Mouse (Mus musculus) mouse embryonic stem cell (cell line): Measurements from ENCODE around the gene Afp.

ENCODE experiments used
- in situ Hi-C, 2 experiments: fragments of 300-500 bp; cut with MboI; formaldehyde crosslinking; loops; 1 replicate in 1 of 2; 3 replicates in 1 of 2; pipeline ENCODE4 v1.14.3; 2019 to 2020; ENCODE audit warnings: low sequenced_read_pairs in 2 of 2, low pct_unique_long_range_greater_than_20kb in 1 of 2, mixed read lengths in 1 of 2; ENCODE audit not compliant: unreplicated experiment in 1 of 2

The Afp gene

DNA sequence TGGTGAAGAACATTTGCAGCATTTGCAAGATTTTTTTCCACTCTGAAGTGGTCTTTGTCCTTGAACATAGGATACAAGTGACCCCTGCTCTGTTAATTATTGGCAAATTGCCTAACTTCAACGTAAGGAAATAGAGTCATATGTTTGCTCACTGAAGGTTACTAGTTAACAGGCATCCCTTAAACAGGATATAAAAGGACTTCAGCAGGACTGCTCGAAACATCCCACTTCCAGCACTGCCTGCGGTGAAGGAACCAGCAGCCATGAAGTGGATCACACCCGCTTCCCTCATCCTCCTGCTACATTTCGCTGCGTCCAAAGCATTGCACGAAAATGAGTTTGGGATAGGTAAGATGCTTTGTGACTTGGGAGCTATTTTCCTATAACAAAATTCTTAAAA is at the start of gene Afp:
Gene Afp, plus strand, starts transcription at position 220 of the 400 bp plus-strand sequence.
- in situ Hi-C loops: no loop called here

DNA sequence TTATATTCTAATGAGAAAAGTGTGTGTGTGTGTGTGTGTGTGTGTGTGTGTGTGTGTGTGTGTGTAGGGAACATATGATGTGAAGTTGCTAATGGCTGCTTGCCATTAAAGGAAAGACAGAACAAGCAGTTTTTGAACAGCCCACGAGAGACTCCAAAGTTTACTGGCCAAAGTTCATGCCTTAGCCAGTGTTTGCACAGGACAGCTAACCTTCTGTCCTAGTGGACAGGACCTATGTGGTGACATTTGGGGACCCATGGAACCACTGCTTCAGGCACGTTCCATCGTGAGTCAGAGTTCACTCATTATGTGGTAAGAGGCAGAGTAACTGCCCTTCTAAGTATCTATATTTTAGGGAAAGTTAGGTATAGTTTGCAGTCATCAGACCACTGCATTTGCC is 43.0 kb upstream of the Afp start:
- in situ Hi-C loops: no loop called here

DNA sequence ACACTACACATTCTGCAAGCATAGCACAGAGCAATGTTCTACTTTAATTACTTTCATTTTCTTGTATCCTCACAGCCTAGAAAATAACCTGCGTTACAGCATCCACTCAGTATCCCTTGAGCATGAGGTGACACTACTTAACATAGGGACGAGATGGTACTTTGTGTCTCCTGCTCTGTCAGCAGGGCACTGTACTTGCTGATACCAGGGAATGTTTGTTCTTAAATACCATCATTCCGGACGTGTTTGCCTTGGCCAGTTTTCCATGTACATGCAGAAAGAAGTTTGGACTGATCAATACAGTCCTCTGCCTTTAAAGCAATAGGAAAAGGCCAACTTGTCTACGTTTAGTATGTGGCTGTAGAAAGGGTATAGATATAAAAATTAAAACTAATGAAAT is 40.6 kb upstream of the Afp start:
- in situ Hi-C loops: no loop called here

GRCm38 (mm10) chr5:90452711-90453110 is 37.8 kb upstream of the Afp start:
- in situ Hi-C loops: no loop called here

GRCm38 (mm10) chr5:90457241-90457640 is 33.3 kb upstream of the Afp start:
- in situ Hi-C loops: no loop called here

- in situ Hi-C loops: no loop called here
Measured at GRCm38 (mm10) chr5:90458727-90459126, 31.8 kb upstream of the Afp start.

GRCm38 (mm10) chr5:90460619-90461018 is 29.9 kb upstream of the Afp start, which contains the start of gene Alb:
Gene Alb, plus strand, starts transcription at chr5:90460897.
- in situ Hi-C loops: no loop called here

- in situ Hi-C loops: no loop called here
Measured at GRCm38 (mm10) chr5:90466806-90467205, 23.7 kb upstream of the Afp start.

DNA sequence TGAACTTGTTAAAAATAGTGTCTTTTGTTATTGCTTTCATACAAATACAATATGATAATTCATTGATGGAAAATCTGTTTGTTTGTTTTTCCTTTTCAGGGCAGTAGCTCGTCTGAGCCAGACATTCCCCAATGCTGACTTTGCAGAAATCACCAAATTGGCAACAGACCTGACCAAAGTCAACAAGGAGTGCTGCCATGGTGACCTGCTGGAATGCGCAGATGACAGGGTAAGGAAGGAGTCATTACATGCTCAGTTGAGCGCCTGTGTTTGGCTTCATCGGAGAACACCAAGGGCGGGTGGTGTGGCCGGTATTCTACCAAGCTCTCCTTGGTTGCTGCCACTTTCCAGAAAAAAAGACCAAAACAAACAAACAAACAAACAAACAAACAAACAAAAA is 23.3 kb upstream of the Afp start:
- in situ Hi-C loops: no loop called here

GRCm38 (mm10) chr5:90470836-90471235 is 19.7 kb upstream of the Afp start:
- in situ Hi-C loops: no loop called here

DNA sequence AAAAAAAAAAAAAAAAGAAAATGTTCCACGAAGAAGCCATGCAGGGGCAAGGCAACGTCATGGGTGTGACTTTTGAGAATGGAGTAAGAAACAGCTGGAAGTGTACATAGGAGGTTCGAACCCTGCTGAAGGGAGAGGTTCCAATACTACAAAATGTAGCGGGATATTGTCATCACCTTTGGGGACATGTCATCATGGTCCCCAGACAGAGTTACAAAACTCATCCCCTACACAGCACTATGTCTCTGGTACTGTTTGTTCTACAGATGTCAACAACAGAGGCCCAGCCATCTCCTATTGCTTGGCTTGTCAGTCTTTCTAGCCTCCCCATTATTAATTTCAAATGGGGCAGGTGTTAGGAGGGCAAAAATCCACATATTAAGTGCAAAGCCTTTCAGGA is 16.6 kb upstream of the Afp start:
- in situ Hi-C loops: no loop called here

DNA sequence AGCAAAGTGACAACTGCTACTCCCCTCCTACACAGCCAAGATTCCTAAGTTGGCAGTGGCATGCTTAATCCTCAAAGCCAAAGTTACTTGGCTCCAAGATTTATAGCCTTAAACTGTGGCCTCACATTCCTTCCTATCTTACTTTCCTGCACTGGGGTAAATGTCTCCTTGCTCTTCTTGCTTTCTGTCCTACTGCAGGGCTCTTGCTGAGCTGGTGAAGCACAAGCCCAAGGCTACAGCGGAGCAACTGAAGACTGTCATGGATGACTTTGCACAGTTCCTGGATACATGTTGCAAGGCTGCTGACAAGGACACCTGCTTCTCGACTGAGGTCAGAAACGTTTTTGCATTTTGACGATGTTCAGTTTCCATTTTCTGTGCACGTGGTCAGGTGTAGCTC is 16.2 kb upstream of the Afp start:
- in situ Hi-C loops: no loop called here

GRCm38 (mm10) chr5:90476741-90477140 is 13.8 kb upstream of the Afp start:
- in situ Hi-C loops: no loop called here

DNA sequence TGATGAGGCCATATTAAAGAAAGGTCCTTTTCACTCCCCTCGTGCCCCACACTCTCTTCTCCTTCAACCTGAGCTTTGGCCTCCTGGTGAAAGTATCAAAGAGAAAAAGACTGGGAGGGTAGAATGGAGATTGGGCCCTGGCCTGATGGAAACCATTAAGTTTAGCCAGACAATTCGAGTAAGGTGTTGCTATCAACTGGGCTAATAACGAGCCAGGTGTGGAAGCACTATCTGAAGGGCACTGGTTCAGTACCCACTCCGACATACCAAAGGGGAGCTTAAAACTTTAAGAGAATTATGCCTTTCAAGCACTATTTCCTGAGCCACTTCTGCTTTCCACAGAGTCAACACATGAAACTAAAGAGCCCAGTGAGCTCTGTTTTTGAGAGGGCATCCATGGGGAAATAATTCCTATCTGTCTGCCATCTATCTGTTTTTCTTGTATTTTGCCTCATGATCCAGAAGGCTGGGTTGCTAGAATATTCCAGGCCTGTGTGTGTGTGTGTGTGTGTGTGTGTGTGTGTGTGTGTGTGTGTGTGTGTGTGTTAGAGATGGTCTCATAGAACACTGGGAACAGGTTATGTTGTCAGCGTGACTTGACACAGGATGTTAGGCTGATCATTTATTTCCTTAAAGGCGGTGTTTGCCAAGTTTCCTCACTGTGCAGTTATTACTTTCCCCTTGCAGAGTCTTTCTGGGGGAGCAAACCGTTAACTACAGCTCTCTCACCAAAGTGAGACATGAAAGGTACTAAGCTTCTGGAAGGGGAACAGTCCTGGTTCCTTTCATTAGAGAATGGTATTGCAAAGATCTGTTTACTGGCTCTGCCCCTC is 13.0 kb upstream of the Afp start:
- in situ Hi-C loops: no loop called here

GRCm38 (mm10) chr5:90478886-90479285 is 11.7 kb upstream of the Afp start:
- in situ Hi-C loops: no loop called here

- in situ Hi-C loops: no loop called here
Measured at GRCm38 (mm10) chr5:90485597-90485996, 4.9 kb upstream of the Afp start.

- in situ Hi-C loops: no loop called here
Measured at GRCm38 (mm10) chr5:90488323-90488722, 2.2 kb upstream of the Afp start.

GRCm38 (mm10) chr5:90492440-90492839 is 1.9 kb downstream of the Afp start:
- in situ Hi-C loops: no loop called here

DNA sequence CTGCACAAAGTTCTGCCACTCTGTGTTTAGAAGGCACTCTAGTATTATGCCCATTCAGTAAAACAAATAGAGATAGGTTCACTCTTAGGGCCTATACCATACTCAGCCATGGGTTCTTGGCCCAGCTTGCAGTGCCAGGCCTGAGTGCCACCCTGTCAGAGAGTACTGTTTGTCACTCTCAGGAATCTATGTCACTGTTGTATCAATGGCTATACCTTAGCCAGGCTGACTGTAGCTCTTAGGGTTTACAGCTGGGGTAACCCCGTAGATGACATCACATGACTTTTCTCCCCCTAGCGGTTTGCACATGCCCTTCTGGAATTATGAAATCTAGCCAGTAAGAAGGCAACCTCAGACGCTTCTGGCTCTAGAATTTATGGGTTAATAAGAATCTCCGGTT is 3.8 kb downstream of the Afp start:
- in situ Hi-C loops: no loop called here

DNA sequence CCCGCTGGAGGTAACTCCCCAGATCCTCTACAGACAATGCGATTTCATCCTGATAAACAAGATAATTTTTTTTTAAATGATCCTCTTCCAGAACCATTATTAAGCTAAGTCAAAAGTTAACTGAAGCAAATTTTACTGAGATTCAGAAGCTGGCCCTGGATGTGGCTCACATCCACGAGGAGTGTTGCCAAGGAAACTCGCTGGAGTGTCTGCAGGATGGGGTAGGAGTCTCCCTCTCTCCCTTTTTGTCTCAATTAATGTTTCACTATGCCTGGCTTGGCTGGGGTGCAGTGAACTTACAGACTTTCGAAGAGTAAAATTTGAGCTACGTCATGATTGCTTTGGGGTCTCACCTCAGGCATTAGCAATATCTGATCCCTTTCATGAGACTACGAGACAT is 9.0 kb downstream of the Afp start:
- in situ Hi-C loops: no loop called here
